Mouse (Mus musculus) thymus, postnatal 14 days (tissue): ENCODE results near the gene Rps27rt.
"Not testable (repeated sequence)": the region's sequence is repeated elsewhere in the genome, so short reads cannot be mapped to it uniquely, and the experiment has no call there.

Source experiments
- DNase-seq: peaks from one replicate; pipeline ENCODE4 v3.0.0; 2021

Rps27rt gene

GRCm38 (mm10) chr9:114982689-114983360 is at the start of gene Rps27rt:
TSS of gene Rps27rt (minus strand) at chr9:114982739.
- DNase-seq: no peak

GRCm38 (mm10) chr9:115031046-115031445 is 48.5 kb upstream of the Rps27rt start:
- DNase-seq: not testable (repeated sequence)

- no peak for DNase-seq
Observed at GRCm38 (mm10) chr9:115030581-115030980, 48.0 kb upstream of the Rps27rt start.

GRCm38 (mm10) chr9:115029307-115029706 is 46.8 kb upstream of the Rps27rt start:
- DNase-seq: no peak

GRCm38 (mm10) chr9:115023708-115024383 is 41.3 kb upstream of the Rps27rt start:
- no peak for DNase-seq

- no peak for DNase-seq
Observed at GRCm38 (mm10) chr9:115023137-115023536, 40.6 kb upstream of the Rps27rt start.

GRCm38 (mm10) chr9:115021419-115021818 is 38.9 kb upstream of the Rps27rt start:
- DNase-seq: no peak

- DNase-seq: no peak
Observed at GRCm38 (mm10) chr9:115020141-115020540, 37.6 kb upstream of the Rps27rt start.

GRCm38 (mm10) chr9:115012367-115012766 is 29.8 kb upstream of the Rps27rt start:
- DNase-seq: no peak

- no peak for DNase-seq
Observed at GRCm38 (mm10) chr9:115008194-115008593, 25.7 kb upstream of the Rps27rt start.

GRCm38 (mm10) chr9:115007776-115008175 is 25.2 kb upstream of the Rps27rt start:
- DNase-seq: no peak

GRCm38 (mm10) chr9:115005446-115005845 is 22.9 kb upstream of the Rps27rt start:
- DNase-seq: no peak

- DNase-seq: no peak
Observed at GRCm38 (mm10) chr9:114999771-115000146, 17.2 kb upstream of the Rps27rt start.

- no peak for DNase-seq
Observed at GRCm38 (mm10) chr9:114999010-114999770, 16.7 kb upstream of the Rps27rt start.

- no peak for DNase-seq
Observed at GRCm38 (mm10) chr9:114996489-114996888, 13.9 kb upstream of the Rps27rt start.

- DNase-seq: no peak
Observed at GRCm38 (mm10) chr9:114995716-114996115, 13.2 kb upstream of the Rps27rt start.

- DNase-seq: no peak
Observed at GRCm38 (mm10) chr9:114995250-114995649, 12.7 kb upstream of the Rps27rt start.

- no peak for DNase-seq
Observed at GRCm38 (mm10) chr9:114992528-114992927, 10.0 kb upstream of the Rps27rt start.

- DNase-seq: no peak
Observed at GRCm38 (mm10) chr9:114990421-114990820, 7.9 kb upstream of the Rps27rt start.

GRCm38 (mm10) chr9:114988610-114989327 is 6.2 kb upstream of the Rps27rt start:
- DNase-seq: no peak

GRCm38 (mm10) chr9:114988029-114988428 is 5.5 kb upstream of the Rps27rt start:
- no peak for DNase-seq

GRCm38 (mm10) chr9:114986361-114986760 is 3.8 kb upstream of the Rps27rt start:
- no peak for DNase-seq

GRCm38 (mm10) chr9:114985741-114986140 is 3.2 kb upstream of the Rps27rt start:
- DNase-seq: no peak
